Mouse (Mus musculus): Measurements from ENCODE around the gene Mup21.
"Not testable (repeated sequence)": the region's sequence is repeated elsewhere in the genome, so short reads cannot be mapped to it uniquely, and the experiment has no call there.

Gene Mup21

DNA sequence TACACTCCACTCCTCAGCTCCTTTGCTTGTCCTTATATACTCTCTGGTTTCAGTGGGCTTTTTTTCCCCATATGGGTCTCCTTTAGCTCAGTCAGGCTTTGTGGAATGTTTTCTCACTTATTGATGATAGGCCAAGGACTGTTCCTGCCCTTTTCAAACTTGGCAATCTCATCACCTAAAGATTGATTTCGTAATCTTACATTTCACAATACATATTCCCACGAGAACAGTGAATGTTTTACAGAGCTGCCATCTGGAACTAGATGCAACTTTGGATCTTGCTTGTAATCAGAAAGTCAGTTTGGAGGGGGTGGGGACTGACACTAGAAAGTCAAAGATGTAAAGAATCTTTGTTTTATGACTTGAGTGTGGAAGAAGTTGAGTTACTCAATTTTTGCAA, at the start of gene Mup21:
Gene Mup21, minus strand, starts transcription at position 53 of the 400 bp plus-strand sequence.
- DNase-seq (ENCODE audit: low spot score in 2 of 2), result no peak

- DNase-seq (ENCODE audit: low spot score in 2 of 2), result no peak
Observed at GRCm38 (mm10) chr4:62199923-62200529, 49.4 kb upstream of the Mup21 start.

- no peak for DNase-seq (ENCODE audit: low spot score in 2 of 2)
Observed at GRCm38 (mm10) chr4:62188778-62189177, 38.1 kb upstream of the Mup21 start.

DNA sequence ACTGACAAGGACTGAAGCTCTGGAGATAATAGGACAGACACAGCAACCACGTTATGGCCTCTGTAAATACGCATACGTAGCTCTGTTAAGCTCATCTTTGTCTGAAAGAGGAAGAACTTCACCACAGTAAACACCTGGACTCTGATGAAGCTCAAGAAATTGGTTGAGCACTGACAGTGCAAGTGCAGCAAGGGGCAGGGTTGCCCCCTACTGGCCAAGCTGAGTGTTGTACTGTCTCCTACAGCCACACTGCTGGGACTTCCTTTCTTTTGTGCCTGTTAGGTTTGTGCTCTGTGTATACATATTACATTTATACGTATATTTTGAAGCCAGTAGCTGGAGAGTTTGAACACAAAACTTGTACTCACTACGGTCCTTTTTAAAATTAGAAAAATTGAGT, 26.6 kb upstream of the Mup21 start:
- DNase-seq (ENCODE audit: low spot score in 2 of 2), result no peak

GRCm38 (mm10) chr4:62174471-62174870, 23.8 kb upstream of the Mup21 start:
- DNase-seq (ENCODE audit: low spot score in 2 of 2), result no peak

GRCm38 (mm10) chr4:62167636-62168035, 17.0 kb upstream of the Mup21 start:
- not testable (repeated sequence) for DNase-seq (ENCODE audit: low spot score in 2 of 2)

DNA sequence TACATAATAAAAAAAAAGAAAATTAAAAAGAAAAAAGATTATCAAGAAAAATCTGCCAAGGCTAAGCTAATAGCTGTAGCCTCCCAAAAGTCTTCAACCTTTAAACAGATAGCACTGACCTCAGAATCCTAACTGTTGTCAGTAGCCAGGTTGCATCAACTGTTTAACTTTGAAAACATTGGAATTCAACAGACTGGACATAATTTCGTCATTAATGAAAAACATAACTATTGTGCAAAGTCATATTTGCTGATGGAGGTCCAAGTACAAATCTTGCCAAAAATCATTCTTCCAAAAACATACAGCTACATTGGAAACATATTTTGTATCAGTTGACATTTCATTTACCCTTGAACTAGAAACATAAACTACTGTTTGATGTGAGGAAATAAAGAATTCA, 7.7 kb upstream of the Mup21 start:
- DNase-seq (ENCODE audit: low spot score in 2 of 2), result no peak

- DNase-seq (ENCODE audit: low spot score in 2 of 2), result no peak
Observed at GRCm38 (mm10) chr4:62133706-62134105, 17.0 kb downstream of the Mup21 start.

DNA sequence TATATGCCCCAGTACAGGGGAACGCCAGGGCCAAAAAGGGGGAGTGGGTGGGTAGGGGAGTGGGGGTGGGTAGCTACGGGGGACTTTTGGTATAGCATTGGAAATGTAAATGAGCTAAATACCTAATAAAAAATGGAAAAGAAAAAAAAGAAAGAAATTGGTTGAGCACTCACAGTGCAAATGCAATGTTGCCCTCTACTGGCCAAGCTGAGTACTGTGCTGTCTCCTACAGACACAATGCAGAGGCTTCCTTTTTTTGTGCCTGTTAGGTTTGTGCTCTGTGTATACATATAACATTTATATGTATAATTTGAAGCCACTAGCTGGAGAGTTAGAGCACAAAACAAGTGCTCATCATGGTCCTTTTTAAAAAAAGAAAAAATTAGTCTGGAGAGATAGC, 47.3 kb downstream of the Mup21 start:
- not testable (repeated sequence) for DNase-seq (ENCODE audit: low spot score in 2 of 2)

Measured in thymus, postnatal 10 days (tissue).